Mouse (Mus musculus) hindbrain, embryonic 15.5 days (tissue): Measurements from ENCODE around the gene Cnr1. TPM values are rescaled to one million over a fixed set of nuclear protein-coding genes. Genes with fewer than 3 reads are reported as not detected.

Source experiments
- ATAC-seq: fragments of 200-750 bp; cut with Nextera tagmentation; 2 replicates; pipeline ENCODE4 v1.8.0; 2017; ENCODE audit warnings: low read depth, moderate number of reproducible peaks, moderate TSS enrichment; ENCODE audit not compliant: low FRiP score
- H3K27ac ChIP-seq: fragments of 300-500 bp; sonication (generic); replicated peaks from 2 replicates; pipeline ENCODE4 v1.5.1; 2015; ENCODE audit warnings: mild to moderate bottlenecking, inconsistent platforms
- H3K27me3 ChIP-seq: fragments of 300-500 bp; sonication (generic); 2 replicates; pipeline ENCODE4 v1.6.1; 2015; ENCODE audit warnings: control low read depth, inconsistent platforms
- H3K36me3 ChIP-seq: fragments of 300-500 bp; sonication (generic); 2 replicates; pipeline ENCODE4 v1.6.1; 2015; ENCODE audit warnings: control low read depth, inconsistent platforms
- H3K4me1 ChIP-seq: fragments of 300-500 bp; sonication (generic); replicated peaks from 2 replicates; pipeline ENCODE4 v1.6.1; 2015; ENCODE audit warnings: control low read depth, inconsistent platforms
- H3K4me2 ChIP-seq: fragments of 300-500 bp; sonication (generic); 2 replicates; pipeline ENCODE4 v1.6.1; 2015; ENCODE audit warnings: moderate library complexity, mild to moderate bottlenecking, inconsistent platforms
- H3K4me3 ChIP-seq: fragments of 300-500 bp; sonication (generic); 2 replicates; pipeline ENCODE4 v1.5.1; 2015; ENCODE audit warnings: mild to moderate bottlenecking, inconsistent platforms
- H3K9ac ChIP-seq: fragments of 300-500 bp; sonication (generic); 2 replicates; pipeline ENCODE4 v1.6.1; 2015; ENCODE audit warnings: inconsistent platforms
- H3K9me3 ChIP-seq: fragments of 300-500 bp; sonication (generic); 2 replicates; pipeline ENCODE4 v1.6.1; 2016; ENCODE audit warnings: control low read depth, inconsistent platforms
- WGBS: fragments of 180-500 bp; shearing (Covaris S2); methylation state at CpG from one replicate; pipeline ENCODE4 v1.1.7; 2015; 5-methylcytosine and 5-hydroxymethylcytosine counted together
- polyA plus RNA-seq: library from polyadenylated mRNA; unstranded; fragments of >200 nt; fragmentation: Nextera tagmentation; extraction: Ambion mirVana; gene quantifications from 2 replicates; pipeline ENCODE4 v1.2.1, GENCODE M21; 2015

Cnr1 gene
- 54.3 and 63.0 TPM in 2 replicates for polyA plus RNA-seq

DNA sequence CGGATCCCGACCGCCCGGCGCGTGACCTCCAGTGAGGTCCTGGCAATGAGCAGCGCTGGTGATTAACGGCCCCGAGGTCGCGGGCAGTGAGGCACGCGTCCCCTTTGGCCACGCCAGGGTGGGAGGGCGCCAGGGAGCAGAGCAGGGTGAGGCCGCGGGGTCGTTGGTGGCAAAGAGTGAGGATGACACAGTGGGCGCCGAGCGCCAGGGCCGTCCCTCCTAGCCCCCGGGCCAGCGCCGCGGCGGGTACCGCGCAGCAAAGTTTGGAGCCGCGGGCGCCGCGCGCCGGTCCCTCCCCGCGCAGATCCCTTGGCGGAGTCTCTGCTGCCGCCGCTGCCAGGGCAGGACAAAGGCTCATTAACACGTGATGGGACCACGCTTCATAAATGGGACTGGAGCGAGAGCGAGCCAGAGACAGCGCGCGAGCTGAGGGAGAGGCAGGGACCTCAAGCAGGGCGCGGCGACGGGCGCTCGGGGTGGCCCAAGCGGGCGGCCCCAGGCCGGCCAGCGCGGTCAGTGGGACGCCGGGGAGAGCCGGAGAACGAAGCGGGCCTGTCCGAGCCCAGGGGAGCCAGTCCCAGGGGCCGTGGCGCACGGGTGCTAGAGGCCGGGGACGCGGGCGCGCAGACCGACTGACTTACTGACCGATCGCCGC, at the start of gene Cnr1:
Cnr1 (plus strand) TSS at position 360 of the 655 bp plus-strand sequence.
- Histone ChIP-seq H3K27me3 (no peaks in the 10 kb centered on the region), H3K4me2 (peak within 1 kb of the TSS; percentile 96), H3K36me3 (no peaks in the 10 kb centered on the region), H3K4me3 (peak within 1 kb of the TSS; percentile 77), H3K9ac (peak within 1 kb of the TSS; percentile 94), H3K4me1 (peaks cover 20% of the 10 kb centered on the region), H3K9me3 (no peaks in the 10 kb centered on the region), H3K27ac (peak within 1 kb of the TSS; percentile 95)
- peak; percentile 89 for ATAC-seq
- WGBS, result under 1% methylated on average over 70 of the region's 77 CpGs

DNA sequence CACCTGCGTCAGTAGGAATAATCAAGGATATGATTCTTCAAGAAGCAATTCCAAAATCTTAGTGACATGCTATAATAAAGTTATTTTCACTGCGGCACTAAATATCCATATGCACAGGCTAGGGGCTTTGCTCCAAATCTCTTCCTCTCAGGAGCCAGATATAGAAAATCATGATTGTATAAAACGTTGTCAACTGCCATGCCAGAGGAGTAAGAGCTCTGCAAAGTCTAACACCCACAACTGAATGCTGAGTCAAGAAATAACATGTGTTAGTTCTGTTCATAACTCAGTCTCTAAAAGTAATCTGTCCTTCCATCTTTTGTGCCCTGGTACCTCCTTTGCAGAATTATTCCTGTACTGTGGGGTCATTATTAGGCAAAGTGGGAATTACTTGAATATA, 44.4 kb upstream of the Cnr1 start:
- WGBS, result 90% methylated on average over 3 of the region's 3 CpGs
- no peaks in the 10 kb centered on the region for H3K36me3 ChIP-seq
- no peaks in the 10 kb centered on the region for H3K9me3 ChIP-seq
- no peak overlapping the region for H3K4me3 ChIP-seq
- no peak overlapping the region for H3K9ac ChIP-seq
- H3K4me2 ChIP-seq, result no peak overlapping the region
- no peak for ATAC-seq
- H3K27me3 ChIP-seq, result no peaks in the 10 kb centered on the region
- H3K27ac ChIP-seq, result no peak overlapping the region
- no peaks in the 10 kb centered on the region for H3K4me1 ChIP-seq

DNA sequence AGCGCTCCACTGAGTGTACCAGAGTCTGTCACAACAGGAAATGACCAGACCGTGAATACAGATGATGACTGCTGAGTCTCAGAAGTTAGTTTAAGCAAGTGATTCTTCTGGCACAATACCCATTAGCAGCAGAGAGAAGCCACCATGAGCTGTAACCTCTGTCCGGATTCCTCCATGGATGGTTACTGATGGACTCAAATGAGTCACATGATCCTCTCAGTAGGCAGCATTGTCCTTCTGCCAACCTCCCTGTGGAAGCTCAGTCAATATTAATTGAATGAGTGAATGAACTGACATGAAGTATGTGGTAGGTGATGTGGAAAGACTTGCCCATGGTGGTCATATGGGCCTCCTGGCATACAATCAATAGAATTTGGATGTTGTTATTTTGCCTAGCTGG, 38.4 kb upstream of the Cnr1 start:
- Histone ChIP-seq H3K4me2 (no peak overlapping the region), H3K9me3 (no peaks in the 10 kb centered on the region), H3K4me1 (no peaks in the 10 kb centered on the region), H3K27ac (no peak overlapping the region), H3K9ac (no peak overlapping the region), H3K27me3 (no peaks in the 10 kb centered on the region), H3K4me3 (no peak overlapping the region), H3K36me3 (no peaks in the 10 kb centered on the region)
- WGBS, result 67% methylated on average over 3 of the region's 3 CpGs
- peak; percentile 68 for ATAC-seq

GRCm38 (mm10) chr4:33889976-33890375, 34.4 kb upstream of the Cnr1 start:
- H3K27me3 ChIP-seq, result no peaks in the 10 kb centered on the region
- H3K4me3 ChIP-seq, result no peak overlapping the region
- no peak overlapping the region for H3K9ac ChIP-seq
- no peak overlapping the region for H3K4me2 ChIP-seq
- no peak for ATAC-seq
- H3K27ac ChIP-seq, result no peak overlapping the region
- H3K9me3 ChIP-seq, result no peaks in the 10 kb centered on the region
- 76% methylated on average over 2 of the region's 2 CpGs for WGBS
- no peaks in the 10 kb centered on the region for H3K4me1 ChIP-seq
- H3K36me3 ChIP-seq, result no peaks in the 10 kb centered on the region

DNA sequence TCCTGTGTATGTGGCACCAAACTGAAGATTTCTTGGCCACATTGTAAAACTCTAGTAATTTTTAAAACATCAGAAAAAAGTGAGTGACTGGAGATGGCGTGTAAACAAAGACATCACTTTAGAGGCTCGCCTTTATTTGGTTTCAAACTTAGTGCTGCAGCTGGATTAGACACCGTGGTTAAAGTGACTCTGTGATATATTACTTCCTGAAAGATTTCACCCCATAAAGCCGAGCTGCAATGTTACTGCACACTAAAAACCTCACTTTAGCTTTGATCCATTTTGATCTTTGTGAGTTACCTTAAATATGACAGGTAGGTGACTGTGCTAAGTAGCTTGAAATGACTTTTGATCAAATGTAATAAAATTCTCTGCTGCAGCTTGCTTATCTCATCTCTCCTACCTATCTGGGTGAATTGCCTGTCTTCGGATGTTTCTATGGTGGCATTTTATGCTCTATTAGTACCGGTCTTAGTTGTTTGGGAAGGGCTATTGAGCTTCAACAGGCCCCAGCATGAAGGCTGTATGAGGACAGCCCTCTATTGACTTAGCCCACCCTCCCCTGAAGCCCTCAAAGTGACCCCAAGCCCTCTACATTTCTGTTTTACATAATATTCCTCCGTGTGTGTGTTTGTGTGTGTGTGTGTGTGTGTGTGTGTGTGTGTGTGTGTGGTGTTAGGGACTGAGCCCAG, 32.1 kb upstream of the Cnr1 start:
- Histone ChIP-seq H3K9ac (no peak overlapping the region), H3K27me3 (no peaks in the 10 kb centered on the region), H3K4me2 (no peak overlapping the region), H3K27ac (no peak overlapping the region), H3K4me3 (no peak overlapping the region), H3K4me1 (no peaks in the 10 kb centered on the region), H3K9me3 (no peaks in the 10 kb centered on the region), H3K36me3 (no peaks in the 10 kb centered on the region)
- WGBS, result 35% methylated on average over 7 of the region's 7 CpGs
- ATAC-seq, result no peak

- no peaks in the 10 kb centered on the region for H3K27me3 ChIP-seq
- H3K4me3 ChIP-seq, result no peak overlapping the region
- no peak for ATAC-seq
- H3K27ac ChIP-seq, result no peak overlapping the region
- no peaks in the 10 kb centered on the region for H3K4me1 ChIP-seq
- 61% methylated on average over 7 of the region's 7 CpGs for WGBS
- no peak overlapping the region for H3K4me2 ChIP-seq
- H3K9ac ChIP-seq, result no peak overlapping the region
- H3K36me3 ChIP-seq, result no peaks in the 10 kb centered on the region
- no peaks in the 10 kb centered on the region for H3K9me3 ChIP-seq
Observed at GRCm38 (mm10) chr4:33893841-33894240, 30.6 kb upstream of the Cnr1 start.

GRCm38 (mm10) chr4:33895046-33895445, 29.3 kb upstream of the Cnr1 start:
- no peaks in the 10 kb centered on the region for H3K9me3 ChIP-seq
- H3K27ac ChIP-seq, result no peak overlapping the region
- no peak for ATAC-seq
- no peaks in the 10 kb centered on the region for H3K27me3 ChIP-seq
- no peaks in the 10 kb centered on the region for H3K36me3 ChIP-seq
- no peak overlapping the region for H3K9ac ChIP-seq
- no peaks in the 10 kb centered on the region for H3K4me1 ChIP-seq
- no peak overlapping the region for H3K4me3 ChIP-seq
- WGBS, result 80% methylated on average over 8 of the region's 8 CpGs
- no peak overlapping the region for H3K4me2 ChIP-seq

- Histone ChIP-seq H3K9ac (no peak overlapping the region), H3K4me2 (no peak overlapping the region), H3K36me3 (no peaks in the 10 kb centered on the region), H3K27me3 (no peaks in the 10 kb centered on the region), H3K27ac (no peak overlapping the region), H3K4me3 (no peak overlapping the region), H3K9me3 (no peaks in the 10 kb centered on the region), H3K4me1 (no peaks in the 10 kb centered on the region)
- WGBS, result 93% methylated on average over 2 of the region's 2 CpGs
- ATAC-seq, result no peak
Observed at GRCm38 (mm10) chr4:33895491-33895890, 28.9 kb upstream of the Cnr1 start.

- no peak for ATAC-seq
- WGBS, result 87% methylated on average over 3 of the region's 3 CpGs
Observed at GRCm38 (mm10) chr4:33901659-33902058, 22.7 kb upstream of the Cnr1 start.

DNA sequence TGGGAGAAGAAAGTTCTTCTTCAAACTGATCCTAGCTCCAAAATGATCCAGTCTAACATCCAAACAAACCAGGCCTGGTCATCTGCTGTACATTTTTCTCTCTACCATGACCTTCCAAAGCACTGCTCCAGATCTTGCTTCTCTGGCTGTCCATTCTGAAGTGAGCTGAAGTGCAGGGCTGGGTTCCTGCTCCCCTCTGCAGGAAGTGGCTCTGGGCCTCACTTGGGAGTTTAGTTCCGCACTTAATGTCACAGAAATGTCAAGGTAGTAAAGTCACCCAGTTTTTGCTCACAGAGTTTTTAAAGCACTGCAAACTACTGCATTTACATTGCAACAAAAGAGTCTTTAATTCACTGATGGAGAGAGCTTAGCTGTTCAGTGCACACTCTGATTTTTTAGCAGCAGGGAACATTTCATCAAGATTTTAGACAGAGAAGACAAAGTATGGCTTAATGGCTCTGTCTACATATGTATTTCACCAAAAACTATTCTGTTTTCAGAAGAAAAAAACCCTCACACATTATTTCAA, 20.5 kb upstream of the Cnr1 start:
- Histone ChIP-seq H3K4me3 (no peak overlapping the region), H3K4me1 (no peaks in the 10 kb centered on the region), H3K4me2 (no peak overlapping the region), H3K27ac (no peak overlapping the region), H3K27me3 (no peaks in the 10 kb centered on the region), H3K9ac (no peak overlapping the region), H3K36me3 (no peaks in the 10 kb centered on the region), H3K9me3 (no peaks in the 10 kb centered on the region)
- WGBS, result 71% methylated on average over 1 of the region's 1 CpGs
- no peak for ATAC-seq

More at GRCm38 (mm10) chr4:33901659-33902058, 22.7 kb upstream of the Cnr1 start:
- Histone ChIP-seq H3K27me3 (no peaks in the 10 kb centered on the region), H3K4me3 (no peak overlapping the region), H3K36me3 (no peaks in the 10 kb centered on the region), H3K4me1 (no peaks in the 10 kb centered on the region), H3K9me3 (no peaks in the 10 kb centered on the region), H3K27ac (no peak overlapping the region), H3K4me2 (no peak overlapping the region), H3K9ac (no peak overlapping the region)

DNA sequence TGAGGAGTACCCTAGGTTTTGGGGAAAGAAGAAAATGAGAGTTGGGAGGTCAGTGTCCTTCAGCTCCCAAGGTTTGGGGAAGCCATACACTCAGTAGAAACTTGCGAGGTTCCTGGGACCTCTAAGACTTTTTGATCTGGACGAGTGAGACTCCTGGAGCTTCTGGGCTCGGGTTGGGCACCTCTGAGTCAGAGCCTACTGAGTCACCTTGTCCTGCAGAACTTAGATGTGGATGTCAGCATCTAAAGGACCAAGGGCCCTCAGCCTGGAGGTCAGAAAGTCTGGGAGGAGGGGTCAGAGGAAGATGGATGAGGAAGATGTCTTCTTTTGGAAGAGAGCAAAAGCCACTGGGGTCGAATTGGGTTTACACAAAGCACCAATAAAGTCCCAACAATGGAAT, 19.6 kb upstream of the Cnr1 start:
- ATAC-seq, result no peak
- Histone ChIP-seq H3K36me3 (no peaks in the 10 kb centered on the region), H3K27ac (no peak overlapping the region), H3K27me3 (no peaks in the 10 kb centered on the region), H3K9me3 (no peaks in the 10 kb centered on the region), H3K4me3 (no peak overlapping the region), H3K4me2 (no peak overlapping the region), H3K4me1 (no peaks in the 10 kb centered on the region), H3K9ac (no peak overlapping the region)
- WGBS, result 76% methylated on average over 4 of the region's 4 CpGs

GRCm38 (mm10) chr4:33908786-33909185, 15.6 kb upstream of the Cnr1 start:
- Histone ChIP-seq H3K4me1 (no peaks in the 10 kb centered on the region), H3K27me3 (no peaks in the 10 kb centered on the region), H3K36me3 (no peaks in the 10 kb centered on the region), H3K4me2 (no peak overlapping the region), H3K27ac (no peak overlapping the region), H3K4me3 (no peak overlapping the region), H3K9ac (no peak overlapping the region), H3K9me3 (no peaks in the 10 kb centered on the region)
- ATAC-seq, result no peak
- WGBS, result 33% methylated on average over 3 of the region's 3 CpGs
